Mouse (Mus musculus): ENCODE results near the gene Gas2l1. TPM values are rescaled to one million over a fixed set of nuclear protein-coding genes. Genes with fewer than 3 reads are reported as not detected.

Gas2l1 gene
- polyA plus RNA-seq, 1 experiment from 2014 or later: 47.3 TPM

Small RNA genes lying within 50 kb of the gene (microRNA-seq; reads per million reads assigned to microRNA genes)
- not detected for gene Gm47296

Other genes with a start within 250 kb of the Gas2l1 start
- gene Nf2, start 215.8 kb downstream of the Gas2l1 start, polyA plus RNA-seq (2014; fragmentation: Nextera tagmentation; extraction: Ambion mirVana): 21.6 and 48.1 TPM in 2 replicates
- 56.4 and 67.4 TPM in 2 replicates for gene Nipsnap1, start 191.4 kb downstream of the Gas2l1 start, polyA plus RNA-seq (2014; fragmentation: Nextera tagmentation; extraction: Ambion mirVana)
- 39.4 and 47.1 TPM in 2 replicates for gene Thoc5, start 170.0 kb downstream of the Gas2l1 start, polyA plus RNA-seq (2014; fragmentation: Nextera tagmentation; extraction: Ambion mirVana)
- gene Nefh, start 117.3 kb downstream of the Gas2l1 start, polyA plus RNA-seq (2014; fragmentation: Nextera tagmentation; extraction: Ambion mirVana): 0.22 and 0.23 TPM in 2 replicates
- 35.1 and 62.6 TPM in 2 replicates for gene Ap1b1, start 78.5 kb downstream of the Gas2l1 start, polyA plus RNA-seq (2014; fragmentation: Nextera tagmentation; extraction: Ambion mirVana)
- 4.1 and 4.6 TPM in 2 replicates for gene Rasl10a, start 7.2 kb downstream of the Gas2l1 start, polyA plus RNA-seq (2014; fragmentation: Nextera tagmentation; extraction: Ambion mirVana)
- gene Rhbdd3, start 33.6 kb upstream of the Gas2l1 start, polyA plus RNA-seq (2014; fragmentation: Nextera tagmentation; extraction: Ambion mirVana): 25.5 and 29.0 TPM in 2 replicates
- 506 and 517 TPM in 2 replicates for gene Ewsr1, start 33.9 kb upstream of the Gas2l1 start, polyA plus RNA-seq (2014; fragmentation: Nextera tagmentation; extraction: Ambion mirVana)
- 141 and 178 TPM in 2 replicates for gene Emid1, start 86.9 kb upstream of the Gas2l1 start, polyA plus RNA-seq (2014; fragmentation: Nextera tagmentation; extraction: Ambion mirVana)
- 7.8 and 17.2 TPM in 2 replicates for gene Kremen1, start 196.2 kb upstream of the Gas2l1 start, polyA plus RNA-seq (2014; fragmentation: Nextera tagmentation; extraction: Ambion mirVana)

All from kidney, embryonic 14.5 days (tissue).